Mouse (Mus musculus) left cerebral cortex, adult 11 months (tissue): ENCODE measurements at regions not wholly inside any gene's neighbourhood (a gene's known extent, or its start where the extent isn't known, plus 50 kb on each side); places are given as distances from the start of the nearest gene placed in this dataset.

Source experiments
- DNase-seq: peaks from one replicate; pipeline ENCODE4 v3.0.0; 2022; ENCODE audit warnings: low spot score

DNA sequence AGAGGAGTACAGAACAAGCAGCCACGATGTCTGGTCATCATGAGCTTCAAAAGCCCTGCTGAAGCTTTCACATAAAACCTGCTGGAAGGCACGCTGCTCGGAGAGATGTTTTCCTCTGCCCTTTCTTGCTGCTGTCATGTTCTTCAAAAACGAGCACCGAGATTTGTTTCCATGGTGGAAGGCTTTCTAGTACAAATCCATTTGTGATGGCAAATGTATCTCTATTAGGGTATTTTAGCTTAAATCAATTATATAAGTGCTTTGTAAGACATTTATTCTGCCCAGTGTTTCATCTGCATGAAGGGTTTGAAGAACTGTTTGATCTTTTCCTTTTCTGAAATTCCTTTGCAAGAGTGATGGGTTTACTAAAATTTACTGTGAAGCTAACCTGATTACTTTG is 253.1 kb downstream of the Fam173b start:
- no peak for DNase-seq

DNA sequence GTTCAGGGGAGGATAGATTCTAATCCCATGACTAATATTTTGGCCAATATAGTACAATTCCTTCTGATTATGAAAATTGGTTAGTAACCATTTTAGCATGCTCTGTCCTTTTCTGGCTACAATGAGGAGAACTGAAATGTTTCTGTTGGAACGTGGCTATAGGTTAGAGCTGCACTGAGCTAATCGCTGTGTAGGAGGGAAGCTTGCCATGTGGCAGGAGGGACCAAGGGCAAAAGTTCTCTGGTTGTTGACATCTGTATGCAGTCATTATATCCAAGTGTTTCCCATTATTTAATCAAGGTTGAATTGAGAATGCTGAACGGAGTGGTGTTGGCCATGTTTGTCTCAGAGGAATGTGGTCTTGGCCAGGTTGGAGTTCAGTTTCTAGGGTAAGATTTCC is 253.5 kb downstream of the Fam173b start:
- no peak for DNase-seq

DNA sequence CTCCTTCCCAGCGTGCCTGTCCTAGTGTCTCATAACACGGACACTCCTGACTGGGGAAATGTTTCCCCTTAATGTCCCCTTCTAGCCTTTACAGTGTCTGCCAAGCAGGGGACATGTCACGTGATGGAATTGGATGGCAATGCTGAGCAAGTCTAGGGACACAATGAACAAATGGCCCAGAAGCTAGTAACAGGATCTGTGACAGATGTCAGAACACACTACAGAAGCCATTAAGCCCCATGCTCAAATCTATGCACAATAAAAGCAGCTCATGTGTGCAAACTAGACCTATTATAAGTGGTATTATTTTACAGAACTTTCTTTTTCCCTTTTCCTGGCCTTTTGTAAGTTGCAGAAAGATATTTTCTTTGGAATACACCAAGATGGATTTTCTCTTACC is 267.4 kb downstream of the Fam173b start:
- DNase-seq, result no peak

DNA sequence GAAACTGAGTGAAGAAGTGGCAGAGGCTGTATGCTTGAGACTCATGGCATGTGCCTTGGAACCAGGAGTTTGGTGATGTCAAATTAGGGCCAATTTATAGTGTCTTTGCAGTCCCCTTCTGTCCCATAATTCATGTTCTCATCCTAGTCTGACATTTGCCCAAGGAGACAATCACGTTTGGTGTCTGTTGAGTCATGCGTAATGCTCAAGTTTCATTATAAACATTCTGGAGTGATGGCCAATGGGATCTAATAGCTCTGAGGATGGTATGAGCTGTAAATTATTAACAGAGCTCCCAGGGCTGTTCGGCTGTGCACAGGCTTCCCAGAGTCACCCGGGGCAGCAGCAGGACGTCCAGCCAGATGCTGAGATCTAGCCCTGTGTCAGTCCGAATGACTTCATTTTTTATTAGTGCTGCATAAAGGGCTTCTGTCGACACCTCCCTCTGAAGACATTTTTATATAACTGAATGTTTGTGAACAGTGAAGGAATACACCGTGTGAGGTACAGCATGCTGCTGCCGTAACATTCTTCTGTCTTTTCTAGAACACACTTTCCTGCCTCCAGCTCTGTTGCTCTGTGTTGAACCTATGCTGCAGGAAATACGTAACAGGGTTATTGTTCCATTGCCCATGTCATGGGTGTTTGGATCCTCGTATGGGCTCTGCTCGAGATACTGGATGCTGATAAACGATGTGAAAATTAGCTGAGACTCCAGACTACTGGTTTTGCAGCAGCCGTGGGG is 268.2 kb downstream of the Fam173b start:
- DNase-seq, result no peak

DNA sequence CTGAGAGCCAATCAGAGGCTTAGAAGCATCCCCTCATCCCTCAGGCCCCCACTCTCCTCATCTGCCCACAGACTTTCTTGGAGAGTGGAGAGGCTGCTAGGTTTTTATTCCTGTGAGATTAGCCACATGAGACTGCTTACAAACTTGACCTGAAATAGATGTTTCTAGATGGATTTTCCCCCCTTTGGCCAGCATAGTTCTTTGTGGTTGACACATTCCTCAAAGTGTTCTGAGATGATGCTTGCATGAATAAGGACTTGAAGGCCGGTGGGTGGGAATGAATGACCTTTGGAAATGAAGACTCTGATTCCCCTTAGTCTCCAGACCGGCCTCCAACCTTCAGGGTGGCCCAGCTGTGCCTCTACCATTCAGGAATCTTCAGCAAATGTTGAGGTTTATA is 273.8 kb downstream of the Fam173b start:
- DNase-seq, result no peak

DNA sequence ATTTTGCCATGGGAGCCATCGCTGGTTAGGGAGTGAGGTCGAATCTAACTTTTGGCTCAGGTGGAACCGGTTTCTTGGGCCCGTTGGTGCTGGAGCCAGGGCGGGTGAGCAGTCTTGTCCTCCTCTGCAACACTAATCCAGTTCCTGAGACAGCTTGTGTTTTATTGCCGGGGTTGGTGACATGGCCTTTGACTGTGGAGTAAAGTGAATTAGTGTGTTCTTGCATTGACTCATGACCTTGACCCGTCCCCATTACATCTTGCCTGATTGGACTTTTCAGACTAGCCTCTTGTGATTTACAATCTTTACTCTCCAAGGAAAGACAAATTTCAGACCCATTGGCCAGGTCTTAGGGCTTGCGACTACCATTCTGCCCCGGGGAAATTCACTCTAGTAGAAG is 278.8 kb downstream of the Fam173b start:
- no peak for DNase-seq

DNA sequence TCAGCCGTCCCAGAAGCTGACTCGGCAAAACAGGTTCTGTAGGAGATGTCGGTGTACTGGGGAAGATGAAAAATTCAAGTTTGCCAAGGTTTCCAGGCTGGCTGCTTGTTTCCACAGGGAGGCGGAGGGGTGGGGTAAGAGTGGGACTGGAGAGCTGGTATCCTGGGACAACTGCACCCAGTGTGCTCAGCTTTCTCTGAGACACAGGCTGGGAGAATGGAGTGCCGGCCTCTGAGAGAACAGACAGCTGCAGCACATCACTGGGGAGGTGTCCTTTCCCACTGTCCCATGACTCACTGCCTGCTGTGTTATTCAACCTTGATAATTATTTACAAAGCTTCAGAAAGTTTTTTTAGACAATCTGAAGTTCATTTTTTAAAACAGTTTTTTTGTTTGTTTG is 280.7 kb downstream of the Fam173b start:
- no peak for DNase-seq

DNA sequence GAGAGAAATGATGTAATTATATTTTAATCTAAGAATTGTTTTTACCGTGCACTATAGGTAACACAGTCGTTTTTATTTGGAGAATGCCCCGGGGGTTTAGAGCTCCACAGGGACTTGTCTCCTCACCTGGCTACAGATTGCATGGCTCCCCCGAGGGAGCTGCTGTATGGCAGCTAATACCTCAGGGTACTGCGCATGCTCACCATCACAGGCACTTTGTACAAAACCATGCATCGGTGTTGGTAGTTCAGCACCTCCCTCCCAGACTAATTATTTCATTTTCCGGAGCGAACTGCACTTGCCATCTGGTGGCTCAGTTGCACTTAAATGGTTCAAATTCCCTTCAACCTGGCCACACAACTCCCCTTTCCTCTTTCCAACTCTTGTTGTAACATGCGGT is 281.9 kb downstream of the Fam173b start:
- no peak for DNase-seq

DNA sequence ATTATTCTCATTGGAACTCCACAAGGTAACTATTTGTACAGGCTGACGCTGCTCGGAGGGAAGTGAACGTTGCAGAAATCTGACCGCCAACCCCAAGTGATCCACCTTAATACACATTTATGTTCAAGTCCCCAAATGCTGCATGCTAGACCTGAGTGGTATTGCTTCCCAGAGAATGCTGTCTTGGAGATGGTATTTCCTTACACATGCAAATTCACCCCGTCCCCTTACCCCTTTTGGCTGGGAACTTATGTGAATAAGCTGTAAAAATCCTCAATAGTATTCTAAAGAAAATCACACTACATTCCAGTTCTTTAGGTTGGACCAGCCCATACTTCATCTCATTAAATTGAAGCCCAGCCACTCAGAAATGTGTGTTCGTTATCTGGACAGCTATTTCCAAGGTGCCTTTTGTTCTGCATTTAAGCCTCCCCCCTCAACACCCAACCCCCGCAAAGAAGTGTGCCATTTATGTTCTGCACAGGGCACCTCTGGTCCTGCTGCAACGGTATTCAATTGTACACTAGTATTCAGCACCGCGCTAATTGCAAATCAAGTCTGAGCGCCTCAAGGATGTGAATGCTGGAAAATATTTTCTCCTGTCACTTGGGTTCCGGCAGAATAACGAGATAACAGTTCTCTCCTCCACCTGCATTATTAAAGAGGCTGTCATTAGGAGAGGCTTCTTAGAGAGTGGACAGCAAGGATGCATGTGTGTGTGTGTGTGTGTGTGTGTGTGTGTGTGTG is 278.0 kb upstream of the Tas2r119 start:
- DNase-seq, result no peak

DNA sequence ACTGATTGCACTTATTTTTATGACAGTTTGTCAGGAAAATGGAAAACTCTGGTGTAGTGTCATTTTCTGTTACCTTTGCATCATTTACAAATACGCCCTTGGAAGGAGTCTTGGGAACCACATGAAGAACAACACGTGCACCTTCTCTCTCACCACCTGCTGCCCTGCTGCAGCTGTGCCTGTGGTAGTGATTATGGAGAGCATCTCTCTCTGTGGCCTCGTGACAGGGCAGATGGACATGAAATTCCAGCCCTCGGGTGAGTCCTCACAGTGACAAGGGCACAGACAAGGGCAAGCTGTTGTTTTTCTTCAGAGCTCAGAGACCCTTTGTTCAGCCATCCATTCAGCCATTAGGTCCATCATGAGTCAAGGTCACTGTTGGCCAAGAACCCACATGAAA is 276.8 kb upstream of the Tas2r119 start:
- no peak for DNase-seq

DNA sequence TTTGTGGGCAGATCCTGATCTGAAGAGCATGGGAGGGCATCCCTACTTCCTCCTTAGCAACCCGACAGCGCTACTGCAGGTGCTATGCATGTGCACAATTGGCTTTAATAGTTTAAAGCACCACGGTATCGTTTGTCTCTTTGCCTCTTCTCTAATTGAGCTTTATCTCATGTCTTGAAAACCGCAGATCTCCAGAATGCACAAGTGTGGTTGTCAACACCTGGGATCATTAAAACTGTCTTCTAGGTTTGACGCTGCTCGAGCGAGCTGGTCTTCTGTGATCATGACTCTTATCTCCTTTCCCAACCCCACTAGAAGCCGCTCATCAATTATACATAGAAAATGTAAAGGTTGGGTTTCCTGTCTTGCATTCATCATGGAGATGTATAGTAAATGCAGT is 268.7 kb upstream of the Tas2r119 start:
- DNase-seq, result no peak

DNA sequence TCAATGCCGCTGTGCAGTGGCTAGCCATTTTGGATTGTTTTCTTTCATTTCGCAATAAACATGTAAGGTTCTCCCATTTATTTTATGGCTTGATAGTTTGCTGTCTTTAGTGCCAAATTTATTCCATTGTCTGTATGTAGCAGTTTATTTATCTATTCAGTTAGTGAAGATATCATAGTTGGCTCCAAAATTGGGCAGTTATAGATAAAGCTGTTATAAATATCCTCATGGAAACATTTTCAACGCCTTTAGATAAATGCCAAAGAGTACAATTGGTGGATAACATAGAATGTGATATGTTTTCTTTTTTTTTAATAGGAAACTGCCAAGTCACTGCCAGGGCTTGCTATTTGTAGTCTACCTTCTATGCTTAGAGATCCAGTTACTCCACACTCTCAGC is 265.1 kb upstream of the Tas2r119 start:
- no peak for DNase-seq

DNA sequence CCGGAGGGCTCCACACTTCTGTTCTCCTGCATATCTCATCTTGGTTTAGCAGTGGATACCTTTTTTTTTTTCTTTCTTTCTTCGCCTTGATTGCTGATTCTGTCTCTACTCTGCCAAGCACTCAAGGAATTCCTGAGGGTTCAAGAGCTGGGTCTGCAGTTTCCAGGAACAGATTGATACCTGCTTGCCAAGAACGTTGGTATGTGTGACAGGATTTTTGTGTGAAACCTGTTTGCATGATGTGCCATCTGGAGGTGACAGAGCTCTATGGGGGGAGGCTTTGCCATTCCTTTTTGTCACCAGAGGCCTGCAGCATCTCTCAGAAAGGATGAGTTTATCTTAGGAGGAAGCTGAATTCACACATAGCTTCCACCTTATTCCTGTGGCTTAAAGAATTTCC is 255.6 kb upstream of the Tas2r119 start:
- DNase-seq, result peak; percentile 1

DNA sequence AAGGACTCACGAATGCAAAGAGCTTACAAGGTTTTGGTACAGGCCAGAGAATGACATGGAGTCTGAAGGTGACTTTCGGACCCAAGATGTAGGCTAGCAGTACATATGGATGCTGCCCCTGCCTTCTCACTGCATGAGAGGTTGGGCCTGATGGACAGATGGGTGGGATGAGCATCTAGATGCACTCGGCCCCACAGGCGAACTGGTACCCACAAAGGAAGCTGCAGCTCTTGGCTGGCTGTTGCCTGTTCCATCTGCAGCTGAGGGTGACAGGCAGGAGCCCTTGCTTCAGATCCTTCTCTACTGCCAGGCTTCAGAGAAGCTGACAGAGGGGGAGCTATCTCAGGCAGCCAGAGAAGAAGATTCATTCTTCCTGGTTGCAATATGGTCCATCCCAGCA is 216.8 kb upstream of the Tas2r119 start:
- DNase-seq, result no peak

DNA sequence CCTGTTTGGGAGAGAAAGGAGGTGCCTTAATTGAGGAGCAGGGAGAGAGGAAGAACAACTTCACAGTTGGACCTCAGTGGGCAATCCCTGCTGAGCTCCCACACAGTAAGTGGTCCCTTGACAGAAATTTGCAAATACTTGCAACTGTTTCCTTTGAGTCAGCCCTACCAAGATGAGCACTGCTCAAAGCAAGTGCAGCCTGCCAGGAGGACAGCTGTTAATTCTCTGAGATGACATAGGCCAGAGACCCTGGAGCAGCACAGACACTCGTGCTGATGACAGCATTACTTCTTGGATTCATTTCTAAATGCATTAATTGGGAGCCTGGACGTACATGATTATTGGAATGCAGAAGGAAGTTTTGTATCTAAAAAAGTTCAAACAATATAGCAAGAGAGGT is 215.1 kb upstream of the Tas2r119 start:
- no peak for DNase-seq

DNA sequence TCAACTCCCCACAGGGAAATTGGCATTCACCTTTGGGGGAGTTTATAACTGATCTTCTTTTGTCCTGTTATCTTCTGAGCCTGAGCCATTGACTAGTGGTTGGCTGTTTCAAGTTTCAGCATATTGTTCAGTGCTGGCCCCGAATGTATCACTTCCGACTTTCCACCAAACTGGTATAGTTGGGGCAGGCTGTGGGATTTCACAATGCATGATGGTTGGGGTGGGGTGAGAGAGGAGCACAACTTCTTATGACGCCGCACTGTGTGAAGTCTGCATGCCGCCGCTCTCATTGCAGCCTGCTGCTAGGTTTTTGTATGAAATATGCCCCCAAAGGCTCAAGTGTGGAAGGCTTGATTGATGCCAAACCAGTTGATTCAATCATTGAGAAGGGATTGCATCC is 212.2 kb upstream of the Tas2r119 start:
- no peak for DNase-seq

DNA sequence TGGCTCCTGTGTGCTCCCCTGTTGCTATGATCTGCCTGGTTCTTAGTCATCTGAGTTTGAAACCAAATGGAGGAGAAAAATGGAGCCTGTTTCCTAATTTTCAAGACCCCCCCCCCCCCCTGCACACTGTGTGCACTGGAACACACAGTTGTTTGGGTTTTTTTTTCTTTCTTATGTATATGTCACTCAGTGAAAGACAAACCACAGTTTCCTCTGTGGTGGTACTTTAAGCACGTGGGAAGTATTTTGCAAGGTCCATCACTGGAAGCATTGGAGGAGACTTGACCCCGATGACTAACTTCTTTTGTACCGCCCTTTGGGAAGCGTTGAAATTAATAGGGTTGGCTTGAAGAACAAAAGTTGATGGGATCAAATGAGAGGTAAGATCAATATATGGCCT is 211.5 kb upstream of the Tas2r119 start:
- DNase-seq, result no peak

DNA sequence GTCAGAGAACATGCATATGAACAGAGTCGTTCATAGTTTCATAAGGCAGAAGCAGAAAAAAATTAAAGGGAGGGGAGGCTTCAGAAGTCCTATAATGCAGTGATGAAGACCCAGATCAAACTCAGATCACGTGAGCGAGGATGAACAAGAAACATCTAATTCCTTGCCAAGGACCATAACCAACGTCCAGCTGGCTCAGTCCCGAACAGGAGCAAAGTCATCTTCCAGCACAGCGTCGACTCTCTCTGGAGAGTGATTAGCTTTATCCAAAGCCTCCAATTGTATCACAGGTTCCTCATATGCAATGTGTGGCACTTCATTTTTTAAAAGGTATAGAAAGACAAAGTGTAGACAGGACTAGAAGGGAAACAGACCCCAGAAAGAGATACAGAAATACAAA is 204.2 kb upstream of the Tas2r119 start:
- no peak for DNase-seq

DNA sequence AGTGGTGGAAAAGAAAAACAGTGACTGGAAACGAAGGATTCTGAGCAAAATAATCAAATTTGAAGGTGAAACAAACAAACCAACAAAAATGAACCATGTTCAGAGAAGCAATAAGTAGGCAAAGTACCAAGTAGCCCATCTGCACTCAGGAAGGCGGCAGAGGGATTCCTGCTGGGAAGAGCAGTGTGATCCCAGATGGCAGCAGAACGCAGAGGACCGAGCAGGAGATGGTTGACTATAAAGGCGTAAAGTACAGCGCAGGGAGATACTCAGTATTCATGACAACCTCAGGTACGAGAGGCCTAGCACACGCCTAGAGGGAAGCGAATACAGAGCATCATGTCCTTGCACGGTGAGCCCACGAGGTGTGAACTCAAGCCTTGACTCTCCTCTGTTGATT is 203.2 kb upstream of the Tas2r119 start:
- no peak for DNase-seq

DNA sequence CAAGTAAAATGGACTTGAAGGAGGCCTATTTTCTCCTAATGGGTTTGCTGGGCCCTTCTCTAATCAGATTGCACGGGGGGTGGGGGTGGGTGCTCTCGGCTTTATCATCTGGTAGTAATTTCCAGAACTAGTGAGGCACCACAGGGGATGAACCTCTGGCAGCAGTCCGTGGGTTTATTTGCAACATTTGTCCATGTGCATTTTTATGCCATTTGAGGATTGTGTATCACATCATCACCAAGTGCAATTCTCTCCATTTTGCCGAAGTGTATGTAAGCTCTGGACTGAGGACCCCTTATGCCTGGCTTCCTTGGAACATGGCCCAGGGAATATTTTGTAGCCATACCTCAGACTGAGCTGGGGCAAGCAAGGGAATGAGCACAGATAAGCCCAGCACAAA is 200.6 kb upstream of the Tas2r119 start:
- DNase-seq, result no peak

DNA sequence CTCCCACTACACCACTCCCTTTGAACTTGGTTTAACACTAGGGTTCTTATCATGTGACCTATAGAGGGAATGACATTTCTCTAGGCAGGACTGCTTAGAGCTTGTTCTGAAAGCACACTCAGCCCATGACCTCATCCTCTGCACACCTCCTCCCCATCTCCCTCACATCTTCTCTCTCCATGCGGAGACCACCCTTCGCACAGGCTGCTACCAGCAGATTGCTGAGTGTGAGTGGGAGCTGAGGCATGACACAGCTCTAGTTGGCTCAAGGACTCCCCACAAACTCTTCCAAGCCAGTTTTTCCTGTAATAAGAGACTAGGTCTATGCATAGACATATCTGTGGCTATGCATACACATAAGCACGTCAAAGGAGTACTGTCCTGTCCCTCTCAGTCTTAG is 199.5 kb upstream of the Tas2r119 start:
- no peak for DNase-seq

DNA sequence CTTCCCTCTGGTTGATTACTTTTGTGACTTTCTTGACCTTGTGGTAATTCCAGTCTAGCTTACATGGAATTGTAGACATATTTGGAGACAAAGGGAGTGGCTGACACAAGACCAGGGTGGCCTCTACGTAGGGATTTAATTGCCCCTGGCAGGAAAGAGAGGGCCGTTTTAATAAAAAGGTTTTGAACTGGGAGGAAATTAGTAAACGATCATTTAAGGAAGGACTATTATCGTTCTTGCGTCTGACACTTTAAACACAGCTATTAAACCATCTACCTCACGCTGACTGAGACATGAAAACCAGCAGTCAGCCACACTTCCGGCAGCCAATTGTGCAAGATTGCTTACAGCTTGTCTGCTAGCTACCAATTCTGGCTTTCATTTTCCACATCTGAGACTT is 197.1 kb upstream of the Tas2r119 start:
- no peak for DNase-seq

DNA sequence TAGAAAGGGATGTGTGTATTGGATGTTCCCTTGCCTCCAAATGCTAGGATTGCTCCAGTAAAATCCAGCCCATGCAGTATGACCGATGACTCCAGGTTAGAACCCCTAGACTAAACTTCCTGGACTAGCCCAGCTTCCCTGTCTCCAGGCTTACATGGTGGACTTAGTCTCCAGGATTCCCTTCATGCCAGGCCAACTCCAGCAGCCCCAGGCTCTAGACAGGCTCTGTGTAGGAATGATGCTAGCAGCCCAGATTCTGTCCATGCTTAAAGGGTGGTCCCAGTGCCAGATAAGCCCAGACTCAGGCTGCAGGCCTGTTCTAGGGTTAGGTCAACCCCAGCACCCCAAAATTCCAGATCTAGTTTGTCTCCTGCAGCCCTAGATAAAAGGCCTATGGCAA is 196.3 kb upstream of the Tas2r119 start:
- DNase-seq, result no peak

DNA sequence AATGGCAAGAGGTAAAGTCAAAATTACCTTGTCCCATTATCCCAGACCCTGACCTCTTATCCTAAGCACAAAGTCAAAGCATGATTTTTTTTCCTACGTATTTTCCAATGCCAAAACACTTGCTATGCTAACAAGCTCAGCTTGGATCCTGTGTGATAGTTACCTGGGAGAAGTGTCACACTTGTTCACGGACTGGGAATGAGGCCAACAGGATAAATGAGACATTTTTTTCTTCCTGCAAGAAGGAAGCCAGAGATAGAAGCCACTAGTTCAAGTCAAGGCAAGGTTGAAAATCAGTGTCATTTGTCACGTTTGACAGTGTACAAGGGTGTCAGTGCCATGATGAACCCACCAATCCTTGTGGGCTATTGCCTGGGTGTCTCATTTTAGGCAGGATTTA is 189.8 kb upstream of the Tas2r119 start:
- no peak for DNase-seq
